Mouse (Mus musculus) midbrain, embryonic 13.5 days (tissue): Measurements from ENCODE around the gene Slc24a4. TPM values are rescaled to one million over a fixed set of nuclear protein-coding genes. Genes with fewer than 3 reads are reported as not detected.
"Not testable (repeated sequence)": the region's sequence is repeated elsewhere in the genome, so short reads cannot be mapped to it uniquely, and the experiment has no call there.

Experiments used
- ATAC-seq: fragments of 200-750 bp; cut with Nextera tagmentation; 2 replicates; pipeline ENCODE4 v1.8.0; 2017; ENCODE audit warnings: mild to moderate bottlenecking, moderate TSS enrichment, moderate library complexity
- H3K27ac ChIP-seq: fragments of 300-500 bp; sonication (generic); 2 replicates; pipeline ENCODE4 v1.5.1; 2015; ENCODE audit warnings: inconsistent platforms, mild to moderate bottlenecking, moderate library complexity
- H3K27me3 ChIP-seq: fragments of 300-500 bp; sonication (generic); 2 replicates; pipeline ENCODE4 v1.6.1; 2015; ENCODE audit warnings: mild to moderate bottlenecking, inconsistent platforms
- H3K36me3 ChIP-seq: fragments of 300-500 bp; sonication (generic); 2 replicates; pipeline ENCODE4 v1.6.1; 2015; ENCODE audit warnings: mild to moderate bottlenecking, inconsistent platforms
- H3K4me1 ChIP-seq: fragments of 300-500 bp; sonication (generic); replicated peaks from 2 replicates; pipeline ENCODE4 v1.6.1; 2015; ENCODE audit warnings: inconsistent platforms
- H3K4me2 ChIP-seq: fragments of 300-500 bp; sonication (generic); replicated peaks from 2 replicates; pipeline ENCODE4 v1.6.1; 2015; ENCODE audit warnings: moderate library complexity, mild to moderate bottlenecking, inconsistent platforms
- H3K4me3 ChIP-seq: fragments of 300-500 bp; sonication (generic); replicated peaks from 2 replicates; pipeline ENCODE4 v1.5.1; 2015; ENCODE audit warnings: mild to moderate bottlenecking, inconsistent platforms
- H3K9ac ChIP-seq: fragments of 300-500 bp; sonication (generic); replicated peaks from 2 replicates; pipeline ENCODE4 v1.6.1; 2015; ENCODE audit warnings: mild to moderate bottlenecking, inconsistent platforms
- H3K9me3 ChIP-seq: fragments of 300-500 bp; sonication (generic); 2 replicates; pipeline ENCODE4 v1.6.1; 2016; ENCODE audit warnings: mild to moderate bottlenecking, inconsistent platforms
- WGBS: fragments of 180-500 bp; shearing (Covaris S2); methylation state at CpG from one replicate; pipeline ENCODE4 v1.1.7; 2015; 5-methylcytosine and 5-hydroxymethylcytosine counted together
- polyA plus RNA-seq: library from polyadenylated mRNA; unstranded; fragments of >200 nt; fragmentation: Nextera tagmentation; extraction: Ambion mirVana; gene quantifications from 2 replicates; pipeline ENCODE4 v1.2.1, GENCODE M21; 2015

The Slc24a4 gene
- polyA plus RNA-seq, 1 experiment from 2014 or later: 1.3 TPM

GRCm38 (mm10) chr12:102255012-102255411, 126.5 kb downstream of the Slc24a4 start:
- Histone ChIP-seq H3K4me2 (no peak overlapping the region), H3K36me3 (no peaks in the 10 kb centered on the region), H3K9ac (no peak overlapping the region), H3K27me3 (no peaks in the 10 kb centered on the region), H3K4me1 (no peaks in the 10 kb centered on the region), H3K9me3 (no peaks in the 10 kb centered on the region), H3K27ac (no peak overlapping the region), H3K4me3 (no peak overlapping the region)
- no peak for ATAC-seq

GRCm38 (mm10) chr12:102258522-102259112, 130.1 kb downstream of the Slc24a4 start:
- H3K27ac ChIP-seq: no peak overlapping the region
- no peak for ATAC-seq
- WGBS: 85% methylated on average over 3 of the region's 3 CpGs

GRCm38 (mm10) chr12:102261933-102262396, 133.4 kb downstream of the Slc24a4 start:
- H3K4me3 ChIP-seq: no peak overlapping the region
- H3K27me3 ChIP-seq: no peaks in the 10 kb centered on the region
- no peaks in the 10 kb centered on the region for H3K4me1 ChIP-seq
- no peak overlapping the region for H3K27ac ChIP-seq
- no peaks in the 10 kb centered on the region for H3K9me3 ChIP-seq
- H3K9ac ChIP-seq: no peak overlapping the region
- WGBS: 70% methylated on average over 8 of the region's 8 CpGs
- no peak for ATAC-seq
- H3K36me3 ChIP-seq: no peaks in the 10 kb centered on the region
- H3K4me2 ChIP-seq: no peak overlapping the region

More at GRCm38 (mm10) chr12:102258522-102259112, 130.1 kb downstream of the Slc24a4 start:
- Histone ChIP-seq H3K4me3 (no peak overlapping the region), H3K4me2 (no peak overlapping the region), H3K4me1 (no peaks in the 10 kb centered on the region), H3K9ac (no peak overlapping the region), H3K9me3 (no peaks in the 10 kb centered on the region), H3K36me3 (no peaks in the 10 kb centered on the region), H3K27me3 (no peaks in the 10 kb centered on the region)

- H3K9ac ChIP-seq: no peak overlapping the region
- no peak overlapping the region for H3K4me3 ChIP-seq
- no peaks in the 10 kb centered on the region for H3K4me1 ChIP-seq
- H3K4me2 ChIP-seq: no peak overlapping the region
- no peaks in the 10 kb centered on the region for H3K36me3 ChIP-seq
- H3K27ac ChIP-seq: no peak overlapping the region
- 95% methylated on average over 2 of the region's 2 CpGs for whole genome bisulfite sequencing
- no peak for ATAC-seq
- H3K27me3 ChIP-seq: no peaks in the 10 kb centered on the region
- no peaks in the 10 kb centered on the region for H3K9me3 ChIP-seq
Measured at GRCm38 (mm10) chr12:102262809-102263208, 134.3 kb downstream of the Slc24a4 start.

- H3K4me1 ChIP-seq: no peaks in the 10 kb centered on the region
- no peak overlapping the region for H3K4me3 ChIP-seq
- H3K9ac ChIP-seq: no peak overlapping the region
- H3K9me3 ChIP-seq: no peaks in the 10 kb centered on the region
- H3K27me3 ChIP-seq: no peaks in the 10 kb centered on the region
- H3K27ac ChIP-seq: no peak overlapping the region
- no peak for ATAC-seq
- H3K36me3 ChIP-seq: no peaks in the 10 kb centered on the region
- H3K4me2 ChIP-seq: no peak overlapping the region
Measured at GRCm38 (mm10) chr12:102263249-102263648, 134.7 kb downstream of the Slc24a4 start.

- H3K36me3 ChIP-seq: no peaks in the 10 kb centered on the region
- H3K4me1 ChIP-seq: no peaks in the 10 kb centered on the region
- no peak overlapping the region for H3K9ac ChIP-seq
- no peak overlapping the region for H3K4me2 ChIP-seq
- ATAC-seq: no peak
- 87% methylated on average over 8 of the region's 8 CpGs for WGBS
- H3K9me3 ChIP-seq: no peaks in the 10 kb centered on the region
- H3K27me3 ChIP-seq: no peaks in the 10 kb centered on the region
- no peak overlapping the region for H3K27ac ChIP-seq
- H3K4me3 ChIP-seq: no peak overlapping the region
Measured at GRCm38 (mm10) chr12:102266433-102266832, 137.9 kb downstream of the Slc24a4 start.

- Histone ChIP-seq H3K27me3 (no peaks in the 10 kb centered on the region), H3K4me3 (no peak overlapping the region), H3K9me3 (no peaks in the 10 kb centered on the region), H3K36me3 (no peaks in the 10 kb centered on the region), H3K4me2 (no peak overlapping the region), H3K4me1 (no peaks in the 10 kb centered on the region), H3K27ac (no peak overlapping the region), H3K9ac (no peak overlapping the region)
- WGBS: 61% methylated on average over 2 of the region's 2 CpGs
- ATAC-seq: no peak
Measured at GRCm38 (mm10) chr12:102269144-102269543, 140.6 kb downstream of the Slc24a4 start.

GRCm38 (mm10) chr12:102270776-102271405, 142.4 kb downstream of the Slc24a4 start:
- no peak for ATAC-seq
- 89% methylated on average over 6 of the region's 6 CpGs for WGBS
- H3K9me3 ChIP-seq: no peaks in the 10 kb centered on the region
- no peak overlapping the region for H3K27ac ChIP-seq
- H3K27me3 ChIP-seq: no peaks in the 10 kb centered on the region
- no peak overlapping the region for H3K9ac ChIP-seq
- no peak overlapping the region for H3K4me3 ChIP-seq
- H3K4me2 ChIP-seq: no peak overlapping the region
- H3K36me3 ChIP-seq: no peaks in the 10 kb centered on the region
- H3K4me1 ChIP-seq: no peaks in the 10 kb centered on the region

GRCm38 (mm10) chr12:102271447-102271846, 142.9 kb downstream of the Slc24a4 start:
- no peaks in the 10 kb centered on the region for H3K36me3 ChIP-seq
- no peak overlapping the region for H3K27ac ChIP-seq
- no peaks in the 10 kb centered on the region for H3K9me3 ChIP-seq
- WGBS: 79% methylated on average over 4 of the region's 4 CpGs
- H3K4me1 ChIP-seq: no peaks in the 10 kb centered on the region
- no peak for ATAC-seq
- H3K4me3 ChIP-seq: no peak overlapping the region
- no peaks in the 10 kb centered on the region for H3K27me3 ChIP-seq
- H3K9ac ChIP-seq: no peak overlapping the region
- H3K4me2 ChIP-seq: no peak overlapping the region

GRCm38 (mm10) chr12:102275833-102276443, 147.4 kb downstream of the Slc24a4 start:
- ATAC-seq: no peak
- Histone ChIP-seq H3K27ac (no peak overlapping the region), H3K4me2 (no peak overlapping the region), H3K4me3 (no peak overlapping the region), H3K4me1 (no peaks in the 10 kb centered on the region), H3K9me3 (no peaks in the 10 kb centered on the region), H3K27me3 (no peaks in the 10 kb centered on the region), H3K9ac (no peak overlapping the region), H3K36me3 (no peaks in the 10 kb centered on the region)
- WGBS: 72% methylated on average over 7 of the region's 7 CpGs

GRCm38 (mm10) chr12:102280290-102280689, 151.8 kb downstream of the Slc24a4 start:
- H3K4me3 ChIP-seq, H3K4me2 ChIP-seq, H3K9me3 ChIP-seq, H3K36me3 ChIP-seq, ATAC-seq, H3K27ac ChIP-seq, H3K9ac ChIP-seq: not testable (repeated sequence)
- Histone ChIP-seq H3K27me3 (peaks cover 25% of the 10 kb centered on the region), H3K4me1 (peaks cover 17% of the 10 kb centered on the region)
- WGBS: 62% methylated on average over 4 of the region's 4 CpGs

- no peak for ATAC-seq
- no peak overlapping the region for H3K9ac ChIP-seq
- no peaks in the 10 kb centered on the region for H3K36me3 ChIP-seq
- H3K27ac ChIP-seq: no peak overlapping the region
- no peaks in the 10 kb centered on the region for H3K9me3 ChIP-seq
- 67% methylated on average over 7 of the region's 7 CpGs for WGBS
- peaks cover 29% of the 10 kb centered on the region for H3K27me3 ChIP-seq
- H3K4me1 ChIP-seq: peaks cover 17% of the 10 kb centered on the region
- no peak overlapping the region for H3K4me3 ChIP-seq
- no peak overlapping the region for H3K4me2 ChIP-seq
Measured at GRCm38 (mm10) chr12:102280867-102281503, 152.5 kb downstream of the Slc24a4 start.
